Mouse (Mus musculus) C2C12 (cell line): ENCODE data around the gene Arhgef17.
A peak's percentile ranks its signal among the peaks of the same experiment; 100 is the strongest.

Experiments used
- CTCF ChIP-seq: IDR thresholded peaks from one replicate; pipeline ENCODE4 v1.5.1; 2011; ENCODE audit not compliant: control insufficient read depth, insufficient read depth, insufficient read length
- MAX ChIP-seq: IDR thresholded peaks from one replicate; pipeline ENCODE4 v1.6.1; 2011; ENCODE audit warnings: mild to moderate bottlenecking, control low read depth
- MYOG ChIP-seq: IDR thresholded peaks from one replicate; pipeline ENCODE4 v1.6.1; 2011; ENCODE audit not compliant: control insufficient read depth, insufficient read length; ENCODE audit errors: extremely low read depth
- USF1 ChIP-seq: IDR thresholded peaks from one replicate; pipeline ENCODE4 v1.6.1; 2011; ENCODE audit warnings: low read depth, mild to moderate bottlenecking, control low read depth, moderate library complexity

DNA sequence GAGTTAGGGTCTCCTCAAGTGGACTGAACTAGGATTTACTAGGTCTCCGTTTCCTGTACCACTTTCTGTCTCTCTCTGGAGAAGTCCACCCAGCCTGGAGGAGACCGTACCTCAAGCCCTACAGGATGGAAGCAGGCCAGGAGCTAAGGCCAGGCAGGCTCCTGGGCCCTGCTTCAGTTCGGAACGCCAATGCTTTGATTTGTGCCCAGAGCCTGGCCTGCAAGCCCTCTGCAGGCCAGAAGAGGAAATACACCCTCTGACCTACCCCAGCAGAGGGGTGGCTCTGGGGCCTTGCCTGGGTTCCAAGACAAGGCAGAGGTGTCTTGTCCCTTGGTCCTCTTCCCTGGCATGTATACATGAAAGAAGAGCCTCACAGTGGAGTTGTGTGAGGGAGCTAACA, 33.2 kb upstream of the Arhgef17 start:
- TF ChIP-seq MAX (no peak), USF1 (no peak), MYOG (no peak), CTCF (peak; percentile 40)
